8 mouse cellular contexts compared by ENCODE assay signal in genomic region chr5:129864467-129864866, GRCm38 (mm10). TPM values are rescaled to one million over a fixed set of nuclear protein-coding genes. Genes with fewer than 3 reads are reported as not detected.
A peak's percentile ranks its signal among the peaks of the same experiment; 100 is the strongest.
DNase-seq lines count a peak whose midpoint lies in the region; ATAC-seq and TF ChIP-seq lines count a peak whose summit lies in the region.

No protein-coding gene starts in this region.

- H3K9ac ChIP-seq in forebrain, embryonic 13.5 days: peak overlapping the region; percentile 6; the same call in 1 of the 2 replicates
- H3K9ac ChIP-seq in intestine, embryonic 14.5 days (ENCODE audit: low read length): no peak overlapping the region
- H3K9ac ChIP-seq in midbrain, postnatal 0 days (replicated peaks; ENCODE audit: low read length, poor library complexity, severe bottlenecking): 0 out of 2 replicates have a peak overlapping the region, but pooled peaks have one; percentile 19

- no peak overlapping the region for H3K4me2 ChIP-seq in forebrain, embryonic 13.5 days
- no peak overlapping the region for H3K4me2 ChIP-seq in intestine, embryonic 14.5 days (ENCODE audit: low read length)
- no peak overlapping the region for H3K4me2 ChIP-seq in midbrain, postnatal 0 days (ENCODE audit: low read depth, low read length, poor library complexity, severe bottlenecking)

- H3K27me3 ChIP-seq in forebrain, embryonic 13.5 days: no peaks in the 10 kb centered on the region
- H3K27me3 ChIP-seq in intestine, embryonic 14.5 days (replicated peaks; ENCODE audit: control insufficient read depth, insufficient read depth, low read length): no peaks in the 10 kb centered on the region
- H3K27me3 ChIP-seq in limb, embryonic 10.5 days (ENCODE audit: low read depth, poor library complexity, severe bottlenecking): no peaks in the 10 kb centered on the region
- no peaks in the 10 kb centered on the region for H3K27me3 ChIP-seq in midbrain, postnatal 0 days (ENCODE audit: insufficient read depth, low read length)

- ATAC-seq in forebrain, embryonic 13.5 days: no peak
- ATAC-seq in intestine, embryonic 14.5 days (replicated peaks; ENCODE audit: low FRiP score, low TSS enrichment, low read depth): 0 out of 2 replicates have a peak, but pooled peaks have one; percentile 17
- no peak for ATAC-seq in midbrain, postnatal 0 days (ENCODE audit: low FRiP score)

- no peaks in the 10 kb centered on the region for H3K9me3 ChIP-seq in forebrain, embryonic 13.5 days (replicated peaks)
- no peaks in the 10 kb centered on the region for H3K9me3 ChIP-seq in intestine, embryonic 14.5 days (ENCODE audit: control insufficient read depth, low read length)
- no peaks in the 10 kb centered on the region for H3K9me3 ChIP-seq in limb, embryonic 10.5 days (replicated peaks)
- H3K9me3 ChIP-seq in midbrain, postnatal 0 days (ENCODE audit: low read length): no peaks in the 10 kb centered on the region

- H3K4me1 ChIP-seq in forebrain, embryonic 13.5 days: no peaks in the 10 kb centered on the region
- no peaks in the 10 kb centered on the region for H3K4me1 ChIP-seq in intestine, embryonic 14.5 days (replicated peaks; ENCODE audit: control insufficient read depth, insufficient read depth, low read length)
- peaks cover 8% of the 10 kb centered on the region; the same call in 1 of the 2 replicates for H3K4me1 ChIP-seq in limb, embryonic 10.5 days
- H3K4me1 ChIP-seq in midbrain, postnatal 0 days (ENCODE audit: insufficient read depth, low read length): no peaks in the 10 kb centered on the region

- WGBS in forebrain, embryonic 13.5 days: 14% methylated on average over 18 of the region's 18 CpGs
- WGBS in intestine, embryonic 14.5 days: 16% methylated on average over 18 of the region's 18 CpGs
- WGBS in limb, embryonic 10.5 days: 13% methylated on average over 18 of the region's 18 CpGs
- 14% methylated on average over 18 of the region's 18 CpGs for WGBS in midbrain, postnatal 0 days

- TF ChIP-seq CTCF in midbrain, postnatal 0 days (IDR thresholded peaks at IDR 0.05): peak; percentile 64

- H3K4me3 ChIP-seq in forebrain, embryonic 13.5 days: no peak overlapping the region
- no peak overlapping the region for H3K4me3 ChIP-seq in intestine, embryonic 14.5 days (ENCODE audit: low read depth, low read length)
- H3K4me3 ChIP-seq in limb, embryonic 10.5 days: no peak overlapping the region
- no peak overlapping the region for H3K4me3 ChIP-seq in midbrain, postnatal 0 days (ENCODE audit: low read depth, low read length)

- H3K27ac ChIP-seq in forebrain, embryonic 13.5 days: no peak overlapping the region
- no peak overlapping the region for H3K27ac ChIP-seq in intestine, embryonic 14.5 days (ENCODE audit: low read depth)
- H3K27ac ChIP-seq in limb, embryonic 10.5 days: no peak overlapping the region
- no peak overlapping the region for H3K27ac ChIP-seq in midbrain, postnatal 0 days (ENCODE audit: low read depth, low read length)

- peak; percentile 27 to 39 for DNase-seq in left cerebral cortex, adult 18-20 months (ENCODE audit: low spot score in 2 of 2)
- no peak for DNase-seq in left cerebral cortex, adult 8-10 months (ENCODE audit: low spot score in 2 of 2)
- DNase-seq in adrenal gland, adult 2 months: peak; percentile 54
- DNase-seq in intestine, embryonic 14.5 days (ENCODE audit: low spot score): no peak
- peak; percentile 57 for DNase-seq in limb, embryonic 10.5 days (ENCODE audit: low spot score)
- DNase-seq in midbrain, postnatal 0 days (ENCODE audit: low spot score): peak; percentile 41
- DNase-seq in thymus, postnatal 36 days: peak; percentile 36 to 44

- H3K36me3 ChIP-seq in forebrain, embryonic 13.5 days (ENCODE audit: poor library complexity, severe bottlenecking): peaks cover 32% of the 10 kb centered on the region
- H3K36me3 ChIP-seq in intestine, embryonic 14.5 days (ENCODE audit: control insufficient read depth, insufficient read depth, low read length): peaks cover 17% of the 10 kb centered on the region
- peaks cover 31% of the 10 kb centered on the region for H3K36me3 ChIP-seq in limb, embryonic 10.5 days
- H3K36me3 ChIP-seq in midbrain, postnatal 0 days (ENCODE audit: insufficient read depth, low read length): peaks cover 24% of the 10 kb centered on the region

RNA-seq across cellular contexts. Expression of gene Sumf2, which starts 17.7 kb away (rescaled TPM):
- 10 to 100 TPM; 18.8 to 19.8 TPM for total RNA-seq in left cerebral cortex, adult 18-20 months (2021)
- total RNA-seq in left cerebral cortex, adult 8-10 months (2022): 10 to 100 TPM; 18.2 to 23.0 (median 21.9) TPM
- total RNA-seq in adrenal gland, adult 2 months (2021): 10 to 100 TPM; 35.4 to 43.2 TPM
- 18.8 and 19.9 TPM in 2 replicates for polyA plus RNA-seq in adrenal gland, adult 2 months (2012; rRNA removed)
- 34.5 and 35.0 TPM in 2 replicates for polyA plus RNA-seq in forebrain, embryonic 13.5 days (2015; fragmentation: Nextera tagmentation; extraction: Ambion mirVana)
- 47.8 and 49.6 TPM in 2 replicates for polyA plus RNA-seq in intestine, embryonic 14.5 days (2014; fragmentation: Nextera tagmentation; extraction: Ambion mirVana)
- polyA plus RNA-seq in limb, embryonic 10.5 days (2016; fragmentation: Nextera tagmentation; extraction: Ambion mirVana): 36.8 and 43.5 TPM in 2 replicates
- total RNA-seq in midbrain, postnatal 0 days (2014; rRNA removed): 33.5 and 56.9 TPM in 2 replicates
- polyA plus RNA-seq in midbrain, postnatal 0 days (2015; fragmentation: Nextera tagmentation; extraction: Ambion mirVana): 24.5 and 26.8 TPM in 2 replicates

RNA-seq across cellular contexts. Expression of gene Chchd2, which starts 22.8 kb away (rescaled TPM):
- 100 to 1,000 TPM; 475 to 476 TPM for total RNA-seq in left cerebral cortex, adult 18-20 months (2021)
- 100 to 1,000 TPM; 416 to 428 (median 423) TPM for total RNA-seq in left cerebral cortex, adult 8-10 months (2022)
- total RNA-seq in adrenal gland, adult 2 months (2021): 1,000 to 10,000 TPM in 1 of 2 experiments, 100 to 1,000 TPM in 1; 641 to 1,175 TPM
- 3,805 and 4,399 TPM in 2 replicates for polyA plus RNA-seq in adrenal gland, adult 2 months (2012; rRNA removed)
- polyA plus RNA-seq in forebrain, embryonic 13.5 days (2015; fragmentation: Nextera tagmentation; extraction: Ambion mirVana): 1,055 and 1,072 TPM in 2 replicates
- polyA plus RNA-seq in intestine, embryonic 14.5 days (2014; fragmentation: Nextera tagmentation; extraction: Ambion mirVana): 944 and 1,022 TPM in 2 replicates
- polyA plus RNA-seq in limb, embryonic 10.5 days (2016; fragmentation: Nextera tagmentation; extraction: Ambion mirVana): 1,262 and 1,296 TPM in 2 replicates
- total RNA-seq in midbrain, postnatal 0 days (2014; rRNA removed): 742 and 901 TPM in 2 replicates
- 693 and 752 TPM in 2 replicates for polyA plus RNA-seq in midbrain, postnatal 0 days (2015; fragmentation: Nextera tagmentation; extraction: Ambion mirVana)

RNA-seq across cellular contexts. Expression of gene Zbed5, which starts 31.1 kb away (rescaled TPM):
- total RNA-seq in left cerebral cortex, adult 18-20 months (2021): 1 to 10 TPM; 7.3 to 7.8 TPM
- 1 to 10 TPM; 6.9 to 9.6 (median 7.9) TPM for total RNA-seq in left cerebral cortex, adult 8-10 months (2022)
- total RNA-seq in adrenal gland, adult 2 months (2021): 1 to 10 TPM; 2.1 to 2.3 TPM
- 1.1 and 2.2 TPM in 2 replicates for polyA plus RNA-seq in adrenal gland, adult 2 months (2012; rRNA removed)
- polyA plus RNA-seq in forebrain, embryonic 13.5 days (2015; fragmentation: Nextera tagmentation; extraction: Ambion mirVana): 9.6 and 10.5 TPM in 2 replicates
- 3.9 and 4.1 TPM in 2 replicates for polyA plus RNA-seq in intestine, embryonic 14.5 days (2014; fragmentation: Nextera tagmentation; extraction: Ambion mirVana)
- 10.1 and 12.2 TPM in 2 replicates for polyA plus RNA-seq in limb, embryonic 10.5 days (2016; fragmentation: Nextera tagmentation; extraction: Ambion mirVana)
- 15.1 TPM in 2 replicates for total RNA-seq in midbrain, postnatal 0 days (2014; rRNA removed)
- polyA plus RNA-seq in midbrain, postnatal 0 days (2015; fragmentation: Nextera tagmentation; extraction: Ambion mirVana): 10.7 and 10.9 TPM in 2 replicates

RNA-seq across cellular contexts. Expression of gene Phkg1, which starts 33.9 kb away (rescaled TPM):
- total RNA-seq in left cerebral cortex, adult 18-20 months (2021): 10 to 100 TPM; 11.0 to 16.6 TPM
- total RNA-seq in left cerebral cortex, adult 8-10 months (2022): 10 to 100 TPM; 16.7 to 20.4 (median 17.8) TPM
- 1 to 10 TPM; 1.4 to 3.9 TPM for total RNA-seq in adrenal gland, adult 2 months (2021)
- 1.2 and 2.6 TPM in 2 replicates for polyA plus RNA-seq in adrenal gland, adult 2 months (2012; rRNA removed)
- polyA plus RNA-seq in forebrain, embryonic 13.5 days (2015; fragmentation: Nextera tagmentation; extraction: Ambion mirVana): 0.27 and 0.37 TPM in 2 replicates
- polyA plus RNA-seq in intestine, embryonic 14.5 days (2014; fragmentation: Nextera tagmentation; extraction: Ambion mirVana): 0.09 and 0.11 TPM in 2 replicates
- polyA plus RNA-seq in limb, embryonic 10.5 days (2016; fragmentation: Nextera tagmentation; extraction: Ambion mirVana): 0.20 and 0.31 TPM in 2 replicates
- 0.66 and 3.0 TPM in 2 replicates for total RNA-seq in midbrain, postnatal 0 days (2014; rRNA removed)
- 1.5 TPM in 2 replicates for polyA plus RNA-seq in midbrain, postnatal 0 days (2015; fragmentation: Nextera tagmentation; extraction: Ambion mirVana)

RNA-seq across cellular contexts. Expression of gene Nupr1l, which starts 43.9 kb away (rescaled TPM):
- total RNA-seq in left cerebral cortex, adult 18-20 months (2021): 1 to 10 TPM; 1.9 to 2.3 TPM
- total RNA-seq in left cerebral cortex, adult 8-10 months (2022): 1 to 10 TPM; 2.5 to 3.5 (median 3.2) TPM
- 1 to 10 TPM; 2.8 to 4.4 TPM for total RNA-seq in adrenal gland, adult 2 months (2021)
- 17.3 and 23.6 TPM in 2 replicates for polyA plus RNA-seq in adrenal gland, adult 2 months (2012; rRNA removed)
- polyA plus RNA-seq in forebrain, embryonic 13.5 days (2015; fragmentation: Nextera tagmentation; extraction: Ambion mirVana): 5.2 and 7.2 TPM in 2 replicates
- polyA plus RNA-seq in intestine, embryonic 14.5 days (2014; fragmentation: Nextera tagmentation; extraction: Ambion mirVana): 1.9 and 2.7 TPM in 2 replicates
- 2.7 and 4.5 TPM in 2 replicates for polyA plus RNA-seq in limb, embryonic 10.5 days (2016; fragmentation: Nextera tagmentation; extraction: Ambion mirVana)
- total RNA-seq in midbrain, postnatal 0 days (2014; rRNA removed): 1.1 and 1.9 TPM in 2 replicates
- 5.2 and 5.8 TPM in 2 replicates for polyA plus RNA-seq in midbrain, postnatal 0 days (2015; fragmentation: Nextera tagmentation; extraction: Ambion mirVana)

Comparison
In these comparisons a context has a peak if more than half of its experiments do, and no peak if none do; other contexts are left out.
1. DNase-seq: peak in left cerebral cortex, adult 18-20 months (2 of 2), adrenal gland, adult 2 months (single experiment), limb, embryonic 10.5 days (single experiment), midbrain, postnatal 0 days (single experiment) and thymus, postnatal 36 days (2 of 2); none in left cerebral cortex, adult 8-10 months (0 of 2) and intestine, embryonic 14.5 days (single experiment).